Mouse (Mus musculus) kidney, adult 2 months (tissue): ENCODE measurements around the gene Praf2. TPM values are rescaled to one million over a fixed set of nuclear protein-coding genes. Genes with fewer than 3 reads are reported as not detected.

ENCODE experiments used
- DNase-seq: peaks from one replicate; pipeline ENCODE4 v3.0.0; 2021
- H3K27ac ChIP-seq: fragments of 200-500 bp; 2 replicates; pipeline ENCODE4 v1.5.1; 2012; ENCODE audit warnings: low read depth, low read length, control low read depth, inconsistent platforms; ENCODE audit not compliant: insufficient read depth
- H3K27me3 ChIP-seq: fragments of 200-500 bp; replicated peaks from 2 replicates; pipeline ENCODE4 v1.6.1; 2012; ENCODE audit warnings: mild to moderate bottlenecking, moderate library complexity, low read length, inconsistent platforms; ENCODE audit not compliant: control insufficient read depth, insufficient read depth
- H3K36me3 ChIP-seq: fragments of 200-500 bp; 2 replicates; pipeline ENCODE4 v1.6.1; 2012; ENCODE audit warnings: mild to moderate bottlenecking, moderate library complexity, low read length, inconsistent platforms; ENCODE audit not compliant: control insufficient read depth, insufficient read depth
- H3K4me1 ChIP-seq: fragments of 200-500 bp; 2 replicates; pipeline ENCODE4 v1.6.1; 2011; ENCODE audit warnings: low read length; ENCODE audit not compliant: control insufficient read depth, insufficient read depth
- H3K4me3 ChIP-seq: fragments of 200-500 bp; 2 replicates; pipeline ENCODE4 v1.5.1; 2011; ENCODE audit warnings: mild to moderate bottlenecking, low read depth, low read length, control low read depth; ENCODE audit not compliant: insufficient read depth
- CTCF ChIP-seq: fragments of 200-500 bp; conservative IDR thresholded peaks from 2 replicates; pipeline ENCODE4 v1.5.1; 2011; ENCODE audit warnings: low read depth, mild to moderate bottlenecking, control low read depth, low read length, moderate library complexity, mixed read lengths; ENCODE audit not compliant: insufficient read depth, insufficient read length
- POLR2A ChIP-seq: fragments of 200-500 bp; IDR thresholded peaks from one replicate; pipeline ENCODE4 v1.6.1; 2011; ENCODE audit warnings: low read depth, low read length, control low read depth
- WGBS: fragments of 180-500 bp; shearing (Covaris S2); methylation state at CpG from one replicate; pipeline ENCODE4 v1.1.7; 2018; 5-methylcytosine and 5-hydroxymethylcytosine counted together
- polyA plus RNA-seq: library from polyadenylated mRNA; depleted of rRNA; stranded (reverse); fragments of >200 nt; gene quantifications from 2 replicates; pipeline ENCODE4 v1.2.3, GENCODE M21; 2012; rRNA removed

Praf2 gene
- polyA plus RNA-seq, 1 experiment, result 33.8 TPM

GRCm38 (mm10) chrX:7779294-7779693 is 51.1 kb downstream of the Praf2 start:
- WGBS, result 22% methylated on average over 3 of the region's 3 CpGs
- H3K27ac ChIP-seq, result no peak overlapping the region
- no peak overlapping the region for H3K4me3 ChIP-seq
- H3K36me3 ChIP-seq, result no peaks in the 10 kb centered on the region
- DNase-seq, result no peak
- H3K27me3 ChIP-seq, result no peaks in the 10 kb centered on the region
- TF ChIP-seq POLR2A (no peak), CTCF (no peak)
- no peaks in the 10 kb centered on the region; the same call in 1 of the 2 replicates for H3K4me1 ChIP-seq

Other genes starting within 250 kb of the Praf2 start
- 0.08 and 0.92 TPM in 2 replicates for gene Foxp3, start 154.8 kb upstream of the Praf2 start, polyA plus RNA-seq
- 1.2 and 1.6 TPM in 2 replicates for gene Ppp1r3f, start 154.2 kb upstream of the Praf2 start, polyA plus RNA-seq
- 25.3 and 26.6 TPM in 2 replicates for gene Ccdc22, start 122.9 kb upstream of the Praf2 start, polyA plus RNA-seq
- 0.03 TPM in 1 of 2 replicates, not detected in the other for gene Cacna1f, start 121.4 kb upstream of the Praf2 start, polyA plus RNA-seq
- gene Syp, start 90.0 kb upstream of the Praf2 start, polyA plus RNA-seq, result 8.0 and 9.2 TPM in 2 replicates
- 8.9 and 9.2 TPM in 2 replicates for gene Prickle3, start 71.2 kb upstream of the Praf2 start, polyA plus RNA-seq
- gene Plp2, start 57.0 kb upstream of the Praf2 start, polyA plus RNA-seq, result 72.2 and 74.1 TPM in 2 replicates
- gene Magix, start 47.2 kb upstream of the Praf2 start, polyA plus RNA-seq, result 17.4 and 22.1 TPM in 2 replicates
- gene Gpkow, start 31.3 kb upstream of the Praf2 start, polyA plus RNA-seq, result 8.2 and 10.9 TPM in 2 replicates
- gene Wdr45, start 14.1 kb upstream of the Praf2 start, polyA plus RNA-seq, result 73.1 and 76.9 TPM in 2 replicates
- gene Gm45208, start 6.2 kb upstream of the Praf2 start, polyA plus RNA-seq, result 0.23 and 0.28 TPM in 2 replicates
- gene Ccdc120, start 22.5 kb downstream of the Praf2 start, polyA plus RNA-seq, result 8.3 and 14.1 TPM in 2 replicates
- gene Tfe3, start 34.1 kb downstream of the Praf2 start, polyA plus RNA-seq, result 18.8 and 20.1 TPM in 2 replicates
- 25.5 and 30.3 TPM in 2 replicates for gene Gripap1, start 61.3 kb downstream of the Praf2 start, polyA plus RNA-seq
- 0.48 and 0.53 TPM in 2 replicates for gene Kcnd1, start 93.8 kb downstream of the Praf2 start, polyA plus RNA-seq
- 26.8 and 30.4 TPM in 2 replicates for gene Otud5, start 112.9 kb downstream of the Praf2 start, polyA plus RNA-seq
- 11.4 and 11.5 TPM in 2 replicates for gene Pim2, start 149.8 kb downstream of the Praf2 start, polyA plus RNA-seq
- gene Slc35a2, start 155.6 kb downstream of the Praf2 start, polyA plus RNA-seq, result 50.0 and 50.1 TPM in 2 replicates
- 45.7 and 58.0 TPM in 2 replicates for gene Pqbp1, start 170.8 kb downstream of the Praf2 start, polyA plus RNA-seq
- 47.0 and 60.9 TPM in 2 replicates for gene Timm17b, start 170.9 kb downstream of the Praf2 start, polyA plus RNA-seq
- not detected in 2 replicates for gene Gm10491, start 179.4 kb downstream of the Praf2 start, polyA plus RNA-seq
- gene Gm10490, start 181.1 kb downstream of the Praf2 start, polyA plus RNA-seq, result not detected in 2 replicates
- 0.62 and 0.91 TPM in 2 replicates for gene Pcsk1n, start 191.4 kb downstream of the Praf2 start, polyA plus RNA-seq
- gene Eras, start 200.2 kb downstream of the Praf2 start, polyA plus RNA-seq, result not detected in 2 replicates
- 65.1 and 86.2 TPM in 2 replicates for gene Hdac6, start 219.4 kb downstream of the Praf2 start, polyA plus RNA-seq
- gene Gata1, start 249.6 kb downstream of the Praf2 start, polyA plus RNA-seq, result 0.09 and 0.15 TPM in 2 replicates